Mouse (Mus musculus) MEL (cell line): ENCODE results near the gene Sox15.

Source experiments
- CHD1 ChIP-seq: IDR thresholded peaks from 2 replicates; pipeline ENCODE4 v1.6.1; 2012; ENCODE audit warnings: low read depth, mild to moderate bottlenecking, inconsistent platforms, low read length, improper control_type of control experiment
- CHD2 ChIP-seq: IDR thresholded peaks from 2 replicates; pipeline ENCODE4 v1.6.1; 2011; ENCODE audit warnings: low read length, improper control_type of control experiment
- CTCF ChIP-seq, 3 experiments: IDR thresholded peaks in 2 of 3; conservative IDR thresholded peaks in 1 of 3; 2 replicates each; pipeline ENCODE4 v1.5.1; 2011 to 2012; ENCODE audit warnings: low read length in 3 of 3, low read depth in 2 of 3, mild to moderate bottlenecking in 2 of 3, improper control_type of control experiment in 1 of 3, inconsistent platforms in 1 of 3, mixed read lengths in 1 of 3, moderate library complexity in 1 of 3; ENCODE audit not compliant: control insufficient read depth in 1 of 3, insufficient read depth in 1 of 3, poor library complexity in 1 of 3, severe bottlenecking in 1 of 3
- ETS1 ChIP-seq: IDR thresholded peaks from 2 replicates; pipeline ENCODE4 v1.6.1; 2012; ENCODE audit warnings: low read depth, mild to moderate bottlenecking, inconsistent platforms, low read length, improper control_type of control experiment, moderate library complexity
- JUND ChIP-seq: IDR thresholded peaks from 2 replicates; pipeline ENCODE4 v1.6.1; 2011; ENCODE audit warnings: low read depth, mild to moderate bottlenecking, improper control_type of control experiment, low read length
- MAZ ChIP-seq: IDR thresholded peaks from 2 replicates; pipeline ENCODE4 v1.6.1; 2012; ENCODE audit warnings: low read depth, mild to moderate bottlenecking, inconsistent platforms, low read length, improper control_type of control experiment
- POLR2AphosphoS2 ChIP-seq: IDR thresholded peaks from 2 replicates; pipeline ENCODE4 v1.6.1; 2011; ENCODE audit warnings: low read length, improper control_type of control experiment
- SIN3A ChIP-seq: IDR thresholded peaks from 2 replicates; pipeline ENCODE4 v1.6.1; 2012; ENCODE audit warnings: low read length, improper control_type of control experiment, inconsistent platforms
- TAL1 ChIP-seq: IDR thresholded peaks from 2 replicates; pipeline ENCODE4 v1.6.1; 2012; ENCODE audit warnings: mild to moderate bottlenecking, inconsistent platforms, low read length, moderate library complexity, mixed read lengths
- TCF12 ChIP-seq: IDR thresholded peaks from 2 replicates; pipeline ENCODE4 v1.6.1; 2014; ENCODE audit warnings: low read depth, mild to moderate bottlenecking, inconsistent platforms, low read length, improper control_type of control experiment, moderate library complexity
- USF1 ChIP-seq: IDR thresholded peaks from 2 replicates; pipeline ENCODE4 v1.6.1; 2014; ENCODE audit warnings: low read depth, mild to moderate bottlenecking, inconsistent platforms, low read length, improper control_type of control experiment, moderate library complexity
- USF2 ChIP-seq, 2 experiments: IDR thresholded peaks; 2 replicates each; pipeline ENCODE4 v1.6.1; 2011 to 2012; ENCODE audit warnings: improper control_type of control experiment in 2 of 2, low read length in 2 of 2, borderline replicate concordance in 1 of 2, inconsistent platforms in 1 of 2, low read depth in 1 of 2, mild to moderate bottlenecking in 1 of 2; ENCODE audit not compliant: insufficient read depth in 1 of 2
- ZKSCAN1 ChIP-seq: IDR thresholded peaks from 2 replicates; pipeline ENCODE4 v1.6.1; 2012; ENCODE audit warnings: low read depth, mild to moderate bottlenecking, inconsistent platforms, low read length, improper control_type of control experiment, moderate library complexity
- ZMIZ1 ChIP-seq: IDR thresholded peaks from 2 replicates; pipeline ENCODE4 v1.6.1; 2012; ENCODE audit warnings: low read depth, mild to moderate bottlenecking, inconsistent platforms, low read length, improper control_type of control experiment, moderate library complexity

DNA sequence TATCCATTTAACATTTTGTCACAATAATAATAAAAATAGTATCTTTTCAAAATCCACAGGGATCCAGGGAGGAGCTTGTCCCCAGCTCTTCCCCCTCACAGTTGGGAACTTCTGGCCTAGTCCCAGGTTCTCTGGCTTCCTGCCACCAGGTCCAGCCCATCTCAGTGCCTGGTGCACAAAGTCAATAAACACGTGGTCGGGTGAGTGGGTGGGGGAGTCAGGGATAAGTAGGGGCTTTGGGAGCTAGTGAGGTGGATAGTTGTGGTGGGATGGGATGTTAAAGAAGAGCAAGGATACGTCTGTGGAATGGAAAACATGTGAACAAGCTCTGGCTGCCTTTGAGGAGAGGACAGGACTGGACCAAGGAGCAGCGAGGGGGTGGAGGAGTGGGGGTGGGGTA, 31.3 kb downstream of the Sox15 start:
- TF ChIP-seq CHD1 (no peak), USF1 (no peak), ZKSCAN1 (no peak), ETS1 (no peak), CTCF (IDR thresholded peaks at IDR 0.05 in 2 of 3, conservative IDR thresholded peaks at IDR 0.05 in 1 of 3; ENCODE audit: control insufficient read depth in 1 of 3, insufficient read depth in 1 of 3, low read depth in 2 of 3, low read length in 3 of 3, poor library complexity in 1 of 3, severe bottlenecking in 1 of 3) (no peak), SIN3A (no peak), POLR2AphosphoS2 (no peak), ZMIZ1 (no peak), USF2 (IDR thresholded peaks at IDR 0.05; ENCODE audit: borderline replicate concordance in 1 of 2, insufficient read depth in 1 of 2, low read depth in 1 of 2, low read length in 2 of 2) (no peak), TCF12 (no peak), MAZ (no peak), JUND (no peak), TAL1 (no peak), CHD2 (no peak)
